Mouse (Mus musculus) MN1 (cell line): ENCODE data around the gene Sult1c2.
"Not testable (repeated sequence)": the region's sequence is repeated elsewhere in the genome, so short reads cannot be mapped to it uniquely, and the experiment has no call there.

ENCODE experiments used
- DNase-seq: peaks from one replicate; pipeline ENCODE4 v3.0.0-alpha.2; 2016; ENCODE audit warnings: low spot score

Gene Sult1c2

DNA sequence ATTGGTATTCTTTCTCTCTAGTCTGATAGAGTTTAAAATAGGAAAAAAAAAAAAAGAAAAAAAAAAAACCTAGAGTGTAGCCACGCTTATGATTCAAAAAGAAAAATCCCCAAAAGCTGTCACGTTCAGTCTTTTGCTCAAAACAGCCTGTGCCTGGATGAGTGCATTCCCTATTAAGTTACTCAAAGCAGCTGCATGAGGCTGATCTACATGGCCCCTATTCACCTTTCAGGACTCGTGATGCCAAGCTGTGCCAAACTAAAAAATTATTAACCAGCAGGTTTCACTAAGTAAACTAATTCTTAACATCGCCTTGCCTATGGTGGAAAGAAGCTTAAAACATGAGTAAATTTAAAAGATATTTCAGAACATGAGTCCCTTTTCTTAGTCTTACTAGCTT is at the start of gene Sult1c2:
Gene Sult1c2, minus strand, starts transcription at position 134 of the 400 bp plus-strand sequence.
- DNase-seq: no peak

DNA sequence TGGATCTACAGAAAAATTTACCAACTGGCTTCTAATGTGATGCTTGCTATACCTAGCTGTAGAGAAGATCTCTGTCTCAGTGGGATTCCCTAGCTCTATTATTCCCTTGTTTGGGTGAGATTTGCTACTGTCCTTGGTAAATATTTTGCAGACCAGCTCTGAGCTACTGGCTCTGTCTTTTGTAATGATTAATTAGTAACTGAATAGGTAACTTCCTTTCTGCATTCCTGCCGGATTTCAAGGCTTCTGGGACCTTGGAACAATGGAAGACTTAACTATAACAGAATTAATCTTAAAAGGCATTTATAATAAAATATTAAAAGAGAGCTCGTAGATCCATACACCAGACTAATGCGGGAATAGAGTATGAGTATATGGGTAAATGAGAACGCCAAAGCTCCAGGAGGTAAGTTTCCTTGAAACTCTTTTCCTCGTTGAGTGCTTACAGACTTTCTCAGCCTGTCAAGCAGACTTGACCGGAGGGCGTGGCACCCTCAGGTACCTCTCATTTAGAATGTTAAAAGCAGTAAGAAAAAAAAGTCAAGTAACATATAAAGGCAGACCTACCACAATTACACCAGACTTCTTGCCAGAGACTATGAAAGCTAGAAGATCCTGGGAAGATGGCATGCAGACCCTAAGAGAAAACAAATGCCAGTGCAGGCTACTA is 33.0 kb upstream of the Sult1c2 start:
- not testable (repeated sequence) for DNase-seq

DNA sequence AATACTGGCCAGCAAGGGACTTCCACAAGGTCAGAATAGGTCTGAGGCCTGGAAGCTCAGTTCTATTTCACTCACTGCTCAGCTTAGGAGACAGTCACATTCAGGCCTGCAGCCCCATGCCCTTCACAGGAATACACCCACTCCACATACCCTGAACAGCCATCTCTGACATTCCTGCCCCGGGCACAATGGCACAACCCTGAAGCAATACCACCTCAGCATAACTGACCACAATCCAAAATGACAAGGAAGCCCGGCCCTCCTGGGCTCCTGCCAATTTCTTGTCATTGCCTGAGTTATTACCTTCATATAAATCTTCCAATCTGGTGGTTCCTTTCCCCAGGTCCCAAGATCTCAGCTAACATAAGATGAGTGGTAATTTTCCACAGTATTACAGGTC is 28.3 kb upstream of the Sult1c2 start:
- DNase-seq: no peak

DNA sequence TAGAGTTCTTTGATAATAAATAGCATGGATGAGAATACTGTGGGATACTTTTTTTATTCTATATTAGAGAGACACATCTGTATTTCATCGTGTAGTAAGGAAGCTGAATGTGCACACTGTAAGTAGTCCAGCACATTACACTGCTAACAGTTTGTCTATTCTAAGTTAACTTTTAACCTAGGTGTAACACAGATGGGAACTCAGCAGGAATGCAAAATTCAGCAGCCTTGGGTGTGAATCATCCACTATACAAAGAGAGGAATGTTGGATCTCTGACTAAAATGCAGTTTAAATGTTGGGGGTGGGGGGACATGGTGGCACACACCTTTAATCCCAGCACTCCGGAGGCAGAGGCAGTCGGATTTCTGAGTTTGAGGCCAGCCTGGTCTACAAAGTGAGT is 26.1 kb upstream of the Sult1c2 start:
- DNase-seq: no peak

DNA sequence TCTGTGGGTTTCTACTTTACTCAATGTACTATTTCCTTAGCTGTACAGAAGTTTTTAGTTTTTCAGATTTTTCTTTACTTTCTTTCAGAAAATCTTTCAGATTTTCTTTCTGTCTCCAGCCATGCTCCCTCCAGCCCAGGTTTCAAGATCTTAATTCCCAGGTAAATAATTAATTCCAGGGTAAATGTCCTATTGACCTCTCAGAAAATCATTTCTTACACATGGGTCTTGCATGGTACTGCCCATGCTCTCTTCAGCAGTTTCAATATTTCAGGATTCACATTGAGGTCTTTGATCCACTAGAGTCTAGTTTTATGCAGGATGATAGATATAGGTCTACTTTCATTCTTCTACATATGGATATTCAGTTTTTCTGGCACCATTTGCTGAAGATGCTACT is 23.8 kb upstream of the Sult1c2 start:
- no peak for DNase-seq

DNA sequence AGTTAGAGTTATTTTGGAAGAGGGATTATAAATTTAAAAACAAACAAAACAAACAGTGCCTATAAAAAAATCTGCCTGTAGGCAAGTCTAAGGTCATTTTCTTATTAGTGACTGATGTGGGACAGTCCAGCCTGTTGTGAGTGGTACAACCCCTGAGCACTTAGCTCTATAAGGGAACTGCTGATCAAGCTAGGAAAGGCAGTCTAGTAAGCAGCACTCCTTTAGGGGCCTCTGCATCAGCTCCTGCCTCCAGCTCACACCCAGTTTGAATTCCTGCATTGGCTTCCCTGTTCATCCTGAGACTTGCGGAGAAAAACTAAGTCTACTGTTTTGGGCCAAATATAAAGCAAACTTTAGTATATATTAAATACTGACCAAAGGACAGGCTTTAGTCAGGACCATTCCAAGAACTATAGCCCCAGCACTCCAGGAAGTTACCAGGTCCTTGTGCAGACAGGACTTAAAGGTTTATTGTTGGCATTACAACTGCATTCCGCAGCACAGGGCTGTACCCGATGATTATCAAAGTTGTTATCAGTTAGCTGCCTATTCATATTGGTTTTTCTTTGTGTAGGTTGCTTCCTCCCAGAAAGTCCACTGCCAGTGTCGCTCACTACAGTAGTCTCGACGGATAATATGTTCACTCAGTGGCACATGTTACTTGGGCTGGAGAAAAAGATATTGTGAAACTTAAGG is 19.3 kb upstream of the Sult1c2 start:
- no peak for DNase-seq

DNA sequence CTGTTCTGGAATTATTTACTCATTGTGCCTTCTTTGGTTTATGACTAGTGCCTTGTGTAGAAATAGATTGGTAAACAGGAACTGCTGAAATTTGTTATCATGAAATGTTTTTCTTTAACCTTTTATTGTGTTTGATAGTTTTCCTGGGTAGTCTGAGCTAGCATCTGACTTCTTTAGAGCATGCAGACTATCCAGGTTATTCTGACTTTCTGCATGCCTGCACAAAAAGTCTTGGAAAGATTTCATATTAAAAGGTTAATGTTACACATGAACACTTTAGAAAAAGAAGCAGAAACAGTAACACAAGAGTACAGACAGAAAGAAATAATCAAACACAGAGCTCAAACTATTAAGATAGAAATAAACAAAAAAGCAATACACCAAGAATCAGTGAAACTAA is 14.4 kb upstream of the Sult1c2 start:
- no peak for DNase-seq

DNA sequence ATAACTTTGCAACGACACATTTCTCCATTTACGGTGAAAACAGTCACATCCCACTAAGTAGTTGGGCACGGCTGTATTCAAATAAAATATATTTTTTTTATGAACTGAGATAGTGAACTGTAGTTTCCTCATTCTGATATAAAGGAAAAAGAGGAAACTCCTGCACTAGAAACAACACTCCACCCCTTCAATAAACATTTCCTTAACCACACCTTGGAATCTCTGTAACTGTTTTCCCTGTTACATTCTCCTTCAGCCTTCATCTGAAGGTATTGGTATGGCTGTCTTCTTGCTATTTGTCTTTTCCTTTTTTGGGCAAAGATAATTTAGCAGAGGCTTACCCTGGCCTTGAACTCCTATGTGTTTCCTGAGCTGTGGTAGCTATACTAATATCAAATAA is 8.9 kb upstream of the Sult1c2 start:
- no peak for DNase-seq

DNA sequence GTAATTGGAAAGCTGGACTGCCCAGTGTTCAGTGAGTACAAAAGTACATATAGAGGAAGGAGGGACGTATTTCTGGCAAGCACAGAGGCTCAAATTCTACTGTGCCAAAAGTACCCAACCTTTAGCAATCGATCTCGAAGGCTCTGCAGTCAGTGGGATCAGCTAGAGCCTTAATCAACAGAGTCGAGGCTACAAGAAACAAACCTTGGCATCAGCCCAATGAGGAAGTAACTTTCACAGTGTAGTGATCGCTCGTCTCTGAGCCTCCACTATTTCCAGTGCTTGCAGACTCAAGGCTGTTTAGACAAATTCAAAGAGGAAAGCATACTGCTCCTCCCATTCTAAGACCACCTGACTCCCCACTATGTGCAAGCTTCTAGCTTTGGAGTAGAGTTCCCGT is 343 bp downstream of the Sult1c2 start:
- DNase-seq: no peak

DNA sequence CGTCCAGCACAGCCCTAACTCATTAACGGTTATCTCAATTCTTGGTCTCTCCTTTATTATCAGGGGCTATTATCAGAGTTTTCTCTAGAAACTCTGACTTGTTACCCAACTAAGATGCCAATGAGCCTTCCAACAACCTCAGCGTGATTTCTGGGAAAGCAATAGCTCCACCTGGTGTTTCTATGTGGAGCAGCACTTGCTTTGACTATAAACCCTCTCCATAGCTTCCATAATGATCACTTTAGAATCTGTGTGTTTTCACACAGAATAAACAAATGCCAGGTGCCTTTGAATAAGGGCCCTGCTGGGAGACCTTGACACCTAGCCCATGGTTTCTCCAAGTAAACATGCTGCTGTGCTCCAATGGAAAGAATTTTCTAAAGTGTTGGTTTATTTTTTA is 12.8 kb downstream of the Sult1c2 start:
- peak; percentile 8 for DNase-seq

DNA sequence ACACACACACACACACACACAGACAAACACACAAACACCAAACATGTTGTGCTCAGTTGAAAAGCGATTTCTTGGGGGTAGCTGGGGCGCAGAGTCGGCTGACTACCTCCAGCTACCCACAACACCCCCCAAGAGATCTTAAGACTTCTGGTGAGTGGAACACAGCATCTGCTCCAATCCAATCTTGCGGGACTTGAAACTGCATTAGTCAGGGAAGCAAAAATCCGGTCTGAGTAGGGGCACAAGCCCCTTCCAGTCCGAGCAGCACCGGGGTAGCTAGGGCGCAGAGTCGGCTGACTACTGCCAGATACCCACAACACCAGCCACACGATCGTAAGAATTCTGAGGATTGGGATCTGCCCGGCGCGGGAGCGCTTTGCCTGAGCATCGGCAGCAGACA is 42.2 kb downstream of the Sult1c2 start:
- DNase-seq: not testable (repeated sequence)

DNA sequence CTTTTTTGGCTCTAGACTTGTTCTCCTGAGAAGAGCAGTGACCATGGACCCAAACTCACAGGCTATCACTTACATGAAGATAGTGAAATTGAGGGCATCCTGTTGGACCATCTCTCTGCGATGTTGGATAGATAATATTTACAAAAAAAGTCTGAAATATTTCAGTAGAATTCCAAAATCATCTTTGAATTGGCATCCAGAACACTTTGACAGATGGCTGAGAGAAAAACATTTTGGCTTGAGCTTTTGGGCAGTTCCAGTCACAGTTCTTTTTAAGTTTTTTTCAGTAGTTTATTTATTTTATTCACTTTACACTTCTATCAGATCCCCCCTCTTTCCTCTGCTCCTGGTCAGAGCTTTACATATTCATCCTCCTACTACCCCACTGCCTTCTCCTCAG is 62.8 kb downstream of the Sult1c2 start:
- DNase-seq: no peak
